Mouse (Mus musculus) small intestine, adult 2 months (tissue): Measurements from ENCODE around the gene Gm20388.

ENCODE experiments used
- CTCF ChIP-seq: fragments of 200-500 bp; IDR thresholded peaks from 2 replicates; pipeline ENCODE4 v1.5.1; 2012; ENCODE audit warnings: low read depth, mild to moderate bottlenecking, control low read depth, inconsistent platforms, low read length, moderate library complexity, mixed read lengths; ENCODE audit not compliant: insufficient replicate concordance, insufficient read length; ENCODE audit errors: extremely low read depth
- POLR2A ChIP-seq: fragments of 200-500 bp; IDR thresholded peaks from 2 replicates; pipeline ENCODE4 v1.6.1; 2012; ENCODE audit warnings: low read depth, mild to moderate bottlenecking, control low read depth, inconsistent platforms, low read length, moderate library complexity

DNA sequence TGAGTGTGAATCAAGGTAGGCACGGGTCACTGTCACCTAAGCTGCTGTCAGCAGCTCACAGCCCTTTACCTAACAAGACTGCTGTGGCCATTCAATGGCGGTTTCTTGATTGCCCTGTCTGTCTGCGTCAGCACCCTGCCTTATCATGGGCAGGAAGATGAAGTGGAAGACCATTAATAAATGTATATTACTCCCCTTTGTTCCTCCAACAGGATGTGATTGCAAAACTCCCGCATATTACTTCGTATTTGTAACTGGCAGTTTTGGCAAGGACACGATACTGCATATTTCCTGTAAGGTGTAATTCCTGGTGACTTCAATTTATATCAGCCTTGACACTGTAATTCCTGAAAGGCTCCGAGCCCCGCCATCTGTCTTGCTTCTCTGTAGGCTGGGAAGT, 4330.3 kb downstream of the Gm20388 start:
- TF ChIP-seq CTCF (no peak), POLR2A (no peak)
